Mouse (Mus musculus): Measurements from ENCODE around the gene Gfi1b. TPM values are rescaled to one million over a fixed set of nuclear protein-coding genes. Genes with fewer than 3 reads are reported as not detected.

Gene Gfi1b
- polyA plus RNA-seq, 1 experiment = 22.1 TPM

DNA sequence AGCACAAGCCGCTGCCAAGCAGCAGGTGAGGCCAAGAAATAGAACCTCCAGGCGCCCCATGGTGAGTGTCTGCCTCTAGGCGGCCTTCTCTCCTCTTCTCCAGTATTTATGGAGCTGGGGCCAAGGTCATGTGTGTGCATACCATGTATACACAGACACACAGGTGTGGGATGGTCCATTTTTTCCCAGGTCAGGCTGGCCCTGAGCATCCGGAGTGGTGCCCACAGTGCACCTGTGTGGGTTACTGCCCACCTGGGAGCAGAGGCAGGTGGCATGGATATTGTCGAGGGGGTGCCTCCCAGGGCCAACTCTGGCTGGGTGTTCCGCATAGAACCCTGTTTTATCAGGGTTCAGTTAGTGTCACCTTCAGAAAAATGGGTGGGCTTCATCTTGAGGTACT, 58.5 kb downstream of the Gfi1b start, which contains the start of gene Cel:
TSS of gene Cel (minus strand) at position 101 of the 400 bp plus-strand sequence.
- WGBS = 87% methylated on average over 6 of the region's 6 CpGs
- Histone ChIP-seq H3K4me1 (ENCODE audit: control insufficient read depth, insufficient read depth, insufficient read length) (no peaks in the 10 kb centered on the region), H3K27ac (ENCODE audit: insufficient read depth, low read length) (no peak within 1 kb of the TSS), H3K36me3 (ENCODE audit: control insufficient read depth, insufficient read depth, low read length) (peaks cover 7% of the 10 kb centered on the region), H3K4me3 (ENCODE audit: extremely low read depth, insufficient read depth, insufficient read length) (no peak within 1 kb of the TSS), H3K27me3 (ENCODE audit: control insufficient read depth, insufficient read depth, low read length) (no peaks in the 10 kb centered on the region)
- DNase-seq (ENCODE audit: low read depth in 1 of 2, low spot score in 2 of 2) = no peak
- TF ChIP-seq CTCF (IDR thresholded peaks at IDR 0.05; ENCODE audit: extremely low read depth, insufficient read depth, insufficient read length, insufficient replicate concordance) = no peak
- TF ChIP-seq POLR2A (IDR thresholded peaks at IDR 0.05; ENCODE audit: low read depth, low read length) = no peak

Other genes with a start within 250 kb of the Gfi1b start
- 0.39 and 0.81 TPM in 2 replicates for gene Ppp1r26, start 175.2 kb downstream of the Gfi1b start, polyA plus RNA-seq (2012; rRNA removed)
- not detected in 2 replicates for gene 1700007K13Rik, start 155.7 kb downstream of the Gfi1b start, polyA plus RNA-seq (2012; rRNA removed)
- 19.9 and 24.2 TPM in 2 replicates for gene Mrps2, start 153.9 kb downstream of the Gfi1b start, polyA plus RNA-seq (2012; rRNA removed)
- 2.9 and 3.7 TPM in 2 replicates for gene Gbgt1, start 125.1 kb downstream of the Gfi1b start, polyA plus RNA-seq (2012; rRNA removed)
- 0.46 TPM in 1 of 2 replicates, not detected in the other for gene Gm10134, start 115.9 kb downstream of the Gfi1b start, polyA plus RNA-seq (2012; rRNA removed)
- gene Ralgds, start 108.9 kb downstream of the Gfi1b start, polyA plus RNA-seq (2012; rRNA removed) = 36.6 and 43.4 TPM in 2 replicates
- gene Cel, start 58.6 kb downstream of the Gfi1b start, polyA plus RNA-seq (2012; rRNA removed) = 1,405 and 1,688 TPM in 2 replicates
- 13.3 and 15.4 TPM in 2 replicates for gene Gtf3c5, start 38.2 kb downstream of the Gfi1b start, polyA plus RNA-seq (2012; rRNA removed)
- gene Tsc1, start 19.2 kb upstream of the Gfi1b start, polyA plus RNA-seq (2012; rRNA removed) = 12.1 and 12.5 TPM in 2 replicates
- 2.4 and 5.0 TPM in 2 replicates for gene Spaca9, start 77.7 kb upstream of the Gfi1b start, polyA plus RNA-seq (2012; rRNA removed)
- 0.69 and 0.94 TPM in 2 replicates for gene Ak8, start 78.2 kb upstream of the Gfi1b start, polyA plus RNA-seq (2012; rRNA removed)
- 6.1 and 6.8 TPM in 2 replicates for gene Gtf3c4, start 218.4 kb upstream of the Gfi1b start, polyA plus RNA-seq (2012; rRNA removed)
- gene Ddx31, start 218.4 kb upstream of the Gfi1b start, polyA plus RNA-seq (2012; rRNA removed) = 3.6 and 5.2 TPM in 2 replicates

Measured in spleen, adult 2 months (tissue).